Comparison of ENCODE assay signal across 19 mouse cellular contexts in genomic region chr2:49355867-49356266, GRCm38 (mm10).
DNase-seq lines count a peak whose midpoint lies in the region; ATAC-seq and TF ChIP-seq lines count a peak whose summit lies in the region.
"Had no signal": no experiment of that assay in that cellular context is flagged by ENCODE, and none has a peak within 500 bp of the region (broad histone marks: within the 10 kb centered on the region; RNA-seq: fewer than 3 reads in every experiment).

No protein-coding gene starts in this region.

- WGBS in lung, adult 2 months: 64% methylated on average over 8 of the region's 8 CpGs
- WGBS in lung, postnatal 0 days: 52% methylated on average over 8 of the region's 8 CpGs
- WGBS in hindbrain, embryonic 16.5 days: 89% methylated on average over 8 of the region's 8 CpGs

- no peaks in the 10 kb centered on the region for H3K27me3 ChIP-seq in lung, postnatal 0 days (replicated peaks; ENCODE audit: insufficient read depth, low read length)
- H3K27me3 ChIP-seq in hindbrain, embryonic 16.5 days (replicated peaks; ENCODE audit: control insufficient read depth, insufficient read depth, low read length): no peaks in the 10 kb centered on the region
- H3K27me3 ChIP-seq: forebrain, embryonic 13.5 days; heart, embryonic 15.5 days had no signal

- TF ChIP-seq CTCF in lung, adult 2 months (IDR thresholded peaks at IDR 0.05; ENCODE audit: insufficient read depth, low read length): no peak
- no peak for TF ChIP-seq CTCF in lung, postnatal 0 days (IDR thresholded peaks at IDR 0.05)

- no peaks in the 10 kb centered on the region for H3K4me1 ChIP-seq in lung, adult 2 months (ENCODE audit: control insufficient read depth, insufficient read depth, low read length)
- no peaks in the 10 kb centered on the region for H3K4me1 ChIP-seq in lung, postnatal 0 days (ENCODE audit: insufficient read depth, low read depth, low read length)
- H3K4me1 ChIP-seq in hindbrain, embryonic 16.5 days (ENCODE audit: control insufficient read depth, insufficient read depth, low read depth, low read length): no peaks in the 10 kb centered on the region
- H3K4me1 ChIP-seq: forebrain, embryonic 13.5 days; hindbrain, embryonic 10.5 days had no signal

- H3K9me3 ChIP-seq in lung, postnatal 0 days (ENCODE audit: low read length): no peaks in the 10 kb centered on the region
- no peaks in the 10 kb centered on the region for H3K9me3 ChIP-seq in hindbrain, embryonic 16.5 days (ENCODE audit: control insufficient read depth, low read length)
- H3K9me3 ChIP-seq: embryonic facial prominence, embryonic 10.5 days; forebrain, embryonic 13.5 days; heart, embryonic 15.5 days; hindbrain, embryonic 10.5 days had no signal

- ATAC-seq in lung, postnatal 0 days: peak; percentile 91
- no peak for ATAC-seq in hindbrain, embryonic 16.5 days
- ATAC-seq: forebrain, embryonic 13.5 days had no signal

- H3K27ac ChIP-seq in lung, postnatal 0 days (ENCODE audit: low read length): no peak overlapping the region
- H3K27ac ChIP-seq in hindbrain, embryonic 16.5 days (ENCODE audit: low read depth, low read length): no peak overlapping the region
- H3K27ac ChIP-seq: embryonic facial prominence, embryonic 10.5 days; forebrain, embryonic 13.5 days; heart, adult 2 months; heart, embryonic 15.5 days; hindbrain, embryonic 10.5 days; hindbrain, embryonic 14.5 days had no signal

- intact Hi-C loops in heart, postnatal 14 days (cut with DNase I): loop anchor here (1.0 kb wide), 1 partner anchor 378 kb away; no protein-coding TSS in a partner anchor

- no peak overlapping the region for H3K9ac ChIP-seq in lung, postnatal 0 days (replicated peaks; ENCODE audit: low read depth)
- H3K9ac ChIP-seq in hindbrain, embryonic 16.5 days (ENCODE audit: low read depth, low read length): no peak overlapping the region
- H3K9ac ChIP-seq: forebrain, embryonic 13.5 days; heart, embryonic 15.5 days; hindbrain, embryonic 14.5 days had no signal

- no peak for TF ChIP-seq EP300 in lung, postnatal 0 days (IDR thresholded peaks at IDR 0.05)

- no peak overlapping the region for H3K4me3 ChIP-seq in lung, adult 2 months (replicated peaks; ENCODE audit: extremely low read depth, low read depth, low read length)
- H3K4me3 ChIP-seq in lung, postnatal 0 days (ENCODE audit: low read depth, low read length): no peak overlapping the region
- H3K4me3 ChIP-seq in hindbrain, embryonic 16.5 days (ENCODE audit: low read length): no peak overlapping the region
- H3K4me3 ChIP-seq: embryonic facial prominence, embryonic 10.5 days; forebrain, embryonic 13.5 days; heart, adult 2 months; heart, embryonic 15.5 days; hindbrain, embryonic 10.5 days had no signal

- H3K36me3 ChIP-seq in lung, postnatal 0 days (ENCODE audit: insufficient read depth, low read length): no peaks in the 10 kb centered on the region
- H3K36me3 ChIP-seq in hindbrain, embryonic 16.5 days (ENCODE audit: control insufficient read depth, insufficient read depth, low read length): no peaks in the 10 kb centered on the region
- H3K36me3 ChIP-seq: embryonic facial prominence, embryonic 10.5 days; heart, embryonic 15.5 days; hindbrain, embryonic 10.5 days had no signal

- TF ChIP-seq POLR2A in lung, adult 2 months (IDR thresholded peaks at IDR 0.05; ENCODE audit: borderline replicate concordance, extremely low read depth, low read depth, low read length): no peak

- no peak overlapping the region for H3K4me2 ChIP-seq in lung, postnatal 0 days (replicated peaks; ENCODE audit: low read depth, low read length)
- no peak overlapping the region for H3K4me2 ChIP-seq in hindbrain, embryonic 16.5 days (ENCODE audit: low read length)
- H3K4me2 ChIP-seq: forebrain, embryonic 13.5 days; heart, embryonic 11.5 days; heart, embryonic 15.5 days; hindbrain, embryonic 14.5 days had no signal

- DNase-seq in heart, adult 11 months: peak; percentile 54
- DNase-seq in heart, postnatal 14 days: no peak
- DNase-seq in lung, adult 2 months: peak; percentile 14
- DNase-seq in lung, postnatal 0 days (ENCODE audit: low spot score): peak; percentile 73
- DNase-seq in lung, postnatal 36 days: peak; percentile 37
- no peak for DNase-seq in thymus, postnatal 10 days (ENCODE audit: low spot score in 2 of 2)
- DNase-seq in layer of hippocampus, postnatal 10 days (ENCODE audit: low spot score in 2 of 2): no peak
- DNase-seq: adrenal gland, postnatal 14 days; cerebellum, adult 11-12 months; cerebellum, adult 9-11 months; gastrocnemius, postnatal 10 days; heart, adult 2 months had no signal

Comparison
In these comparisons a context has a peak if more than half of its experiments do, and no peak if none do; other contexts are left out.
1. DNase-seq: peak in heart, adult 11 months (single experiment), lung, adult 2 months (single experiment), lung, postnatal 0 days (single experiment) and lung, postnatal 36 days (single experiment); none in heart, postnatal 14 days (0 of 2), thymus, postnatal 10 days (0 of 2) and layer of hippocampus, postnatal 10 days (0 of 2).